Comparison of ENCODE assay signal across 8 mouse cellular contexts in genomic region chr2:120628886-120629735, GRCm38 (mm10). TPM values are rescaled to one million over a fixed set of nuclear protein-coding genes. Genes with fewer than 3 reads are reported as not detected.
DNase-seq lines count a peak whose midpoint lies in the region; ATAC-seq lines count a peak whose summit lies in the region.

Stard9 (plus strand) TSS chr2:120629121.

- DNase-seq in R1 (ENCODE audit: low read depth, low spot score) = peak; percentile 99
- peak; percentile 96 to 99 for DNase-seq in cerebellum, postnatal 25 days
- DNase-seq in frontal cortex, postnatal 25 days (ENCODE audit: low spot score in 2 of 2) = peak; percentile 92 to 93
- DNase-seq in hindbrain, embryonic 14.5 days (ENCODE audit: low spot score) = peak; percentile 97
- peak; percentile 95 to 97 for DNase-seq in layer of hippocampus, postnatal 36 days
- DNase-seq in lung, postnatal 36 days = peak; percentile 100
- peak; percentile 99 for DNase-seq in retina, postnatal 1 day
- peak; percentile 91 to 98 for DNase-seq in urinary bladder, adult 18-20 months (ENCODE audit: low spot score in 2 of 2)

- H3K36me3 ChIP-seq in hindbrain, embryonic 14.5 days (replicated peaks; ENCODE audit: control insufficient read depth, insufficient read depth) = peaks cover 8% of the 10 kb centered on the region; the same call in 1 of the 2 replicates

- peak within 1 kb of the TSS; percentile 53 for H3K4me3 ChIP-seq in hindbrain, embryonic 14.5 days (replicated peaks; ENCODE audit: low read length)

- H3K9ac ChIP-seq in hindbrain, embryonic 14.5 days = peak within 1 kb of the TSS; percentile 63

- peaks cover 6% of the 10 kb centered on the region for H3K4me1 ChIP-seq in hindbrain, embryonic 14.5 days (replicated peaks; ENCODE audit: control insufficient read depth, insufficient read depth, low read length)

- no peaks in the 10 kb centered on the region for H3K9me3 ChIP-seq in hindbrain, embryonic 14.5 days (ENCODE audit: control insufficient read depth, low read length)

- peak within 1 kb of the TSS; percentile 60 for H3K27ac ChIP-seq in hindbrain, embryonic 14.5 days

- 2% methylated on average over 36 of the region's 36 CpGs for WGBS in hindbrain, embryonic 14.5 days

- ATAC-seq in hindbrain, embryonic 14.5 days (ENCODE audit: low FRiP score) = peak; percentile 100

- H3K4me2 ChIP-seq in hindbrain, embryonic 14.5 days (replicated peaks) = peak within 1 kb of the TSS; percentile 63

- no peaks in the 10 kb centered on the region for H3K27me3 ChIP-seq in hindbrain, embryonic 14.5 days (ENCODE audit: control insufficient read depth, insufficient read depth, low read length)

RNA-seq across cellular contexts. Expression of gene Stard9, which starts in this region (rescaled TPM):
- polyA plus RNA-seq in hindbrain, embryonic 14.5 days (2014; fragmentation: Nextera tagmentation; extraction: Ambion mirVana) = 4.7 and 7.0 TPM in 2 replicates
- 1 to 10 TPM; 8.4 to 9.0 TPM for total RNA-seq in layer of hippocampus, postnatal 36 days (2021)

Comparison
In these comparisons a context has a peak if more than half of its experiments do, and no peak if none do; other contexts are left out.
1. Peak in every context shown above with its lines: DNase-seq, ATAC-seq, H3K4me3 ChIP-seq and H3K27ac ChIP-seq.